Mouse (Mus musculus): ENCODE measurements at regions not wholly inside any gene's neighbourhood (a gene's known extent, or its start where the extent isn't known, plus 50 kb on each side); places are given as distances from the start of the nearest gene placed in this dataset.

- no peak for TF ChIP-seq CTCF (conservative IDR thresholded peaks at IDR 0.05; ENCODE audit: low read length)
- no peak for TF ChIP-seq NANOG (IDR thresholded peaks at IDR 0.05; ENCODE audit: borderline replicate concordance, low read length)
- TF ChIP-seq POU5F1 (IDR thresholded peaks at IDR 0.05; ENCODE audit: borderline replicate concordance, low read length) = no peak
These were observed 273.1 kb downstream of the Rpl36a-ps1 start for GRCm38 (mm10) chr14:98721033-98721432.
